Mouse (Mus musculus): ENCODE results near the gene Gm14226. TPM values are rescaled to one million over a fixed set of nuclear protein-coding genes. Genes with fewer than 3 reads are reported as not detected.

The Gm14226 gene
- polyA plus RNA-seq, 1 experiment: not detected

- H3K27me3 ChIP-seq (ENCODE audit: control insufficient read depth, insufficient read depth, low read length): no peaks in the 10 kb centered on the region
- no peaks in the 10 kb centered on the region for H3K36me3 ChIP-seq (ENCODE audit: control insufficient read depth, insufficient read depth, low read length)
- H3K4me1 ChIP-seq (ENCODE audit: control insufficient read depth, insufficient read depth, insufficient read length, low read length): no peaks in the 10 kb centered on the region; the same call in 1 of the 2 replicates
- no peak for TF ChIP-seq CTCF (IDR thresholded peaks at IDR 0.05; ENCODE audit: extremely low read depth, insufficient read length, insufficient replicate concordance, low read depth, low read length)
- no peak for TF ChIP-seq POLR2A (IDR thresholded peaks at IDR 0.05; ENCODE audit: low read depth, low read length)
- 72% methylated on average over 7 of the region's 7 CpGs for WGBS
- no peak overlapping the region for H3K27ac ChIP-seq (ENCODE audit: insufficient read depth, low read depth, low read length)
- H3K4me3 ChIP-seq (ENCODE audit: low read depth, low read length): no peak overlapping the region
Observed at GRCm38 (mm10) chr2:155030831-155031230, 12.8 kb downstream of the Gm14226 start.

GRCm38 (mm10) chr2:155032938-155033710, 15.1 kb downstream of the Gm14226 start:
- 33% methylated on average over 19 of the region's 19 CpGs for WGBS
- no peak overlapping the region for H3K4me3 ChIP-seq (ENCODE audit: low read depth, low read length)
- no peaks in the 10 kb centered on the region for H3K36me3 ChIP-seq (ENCODE audit: control insufficient read depth, insufficient read depth, low read length)
- H3K27ac ChIP-seq (ENCODE audit: insufficient read depth, low read depth, low read length): no peak overlapping the region
- H3K4me1 ChIP-seq (ENCODE audit: control insufficient read depth, insufficient read depth, insufficient read length, low read length): no peaks in the 10 kb centered on the region; the same call in 1 of the 2 replicates
- no peak for TF ChIP-seq CTCF (IDR thresholded peaks at IDR 0.05; ENCODE audit: extremely low read depth, insufficient read length, insufficient replicate concordance, low read depth, low read length)
- no peak for TF ChIP-seq POLR2A (IDR thresholded peaks at IDR 0.05; ENCODE audit: low read depth, low read length)
- no peaks in the 10 kb centered on the region for H3K27me3 ChIP-seq (ENCODE audit: control insufficient read depth, insufficient read depth, low read length)

- Histone ChIP-seq H3K36me3 (ENCODE audit: control insufficient read depth, insufficient read depth, low read length) (no peaks in the 10 kb centered on the region), H3K4me1 (ENCODE audit: control insufficient read depth, insufficient read depth, insufficient read length, low read length) (peaks cover 4% of the 10 kb centered on the region), H3K4me3 (ENCODE audit: low read depth, low read length) (no peak overlapping the region), H3K27ac (ENCODE audit: insufficient read depth, low read depth, low read length) (no peak overlapping the region), H3K27me3 (ENCODE audit: control insufficient read depth, insufficient read depth, low read length) (no peaks in the 10 kb centered on the region)
- no peak for TF ChIP-seq CTCF (IDR thresholded peaks at IDR 0.05; ENCODE audit: extremely low read depth, insufficient read length, insufficient replicate concordance, low read depth, low read length)
- WGBS: 60% methylated on average over 4 of the region's 4 CpGs
Observed at GRCm38 (mm10) chr2:155039956-155040355, 21.9 kb downstream of the Gm14226 start.

GRCm38 (mm10) chr2:155044542-155044941, 26.5 kb downstream of the Gm14226 start:
- TF ChIP-seq POLR2A (IDR thresholded peaks at IDR 0.05; ENCODE audit: low read depth, low read length): no peak
- TF ChIP-seq CTCF (IDR thresholded peaks at IDR 0.05; ENCODE audit: extremely low read depth, insufficient read length, insufficient replicate concordance, low read depth, low read length): no peak

GRCm38 (mm10) chr2:155045075-155045474, 27.0 kb downstream of the Gm14226 start:
- peaks cover 5% of the 10 kb centered on the region; the same call in 1 of the 2 replicates for H3K4me1 ChIP-seq (ENCODE audit: control insufficient read depth, insufficient read depth, insufficient read length, low read length)
- no peak overlapping the region for H3K27ac ChIP-seq (ENCODE audit: insufficient read depth, low read depth, low read length)
- no peaks in the 10 kb centered on the region for H3K27me3 ChIP-seq (ENCODE audit: control insufficient read depth, insufficient read depth, low read length)
- H3K36me3 ChIP-seq (ENCODE audit: control insufficient read depth, insufficient read depth, low read length): no peaks in the 10 kb centered on the region
- H3K4me3 ChIP-seq (ENCODE audit: low read depth, low read length): no peak overlapping the region
- 94% methylated on average over 3 of the region's 3 CpGs for WGBS
- no peak for TF ChIP-seq POLR2A (IDR thresholded peaks at IDR 0.05; ENCODE audit: low read depth, low read length)
- TF ChIP-seq CTCF (IDR thresholded peaks at IDR 0.05; ENCODE audit: extremely low read depth, insufficient read length, insufficient replicate concordance, low read depth, low read length): no peak

More at GRCm38 (mm10) chr2:155044542-155044941, 26.5 kb downstream of the Gm14226 start:
- H3K4me3 ChIP-seq (ENCODE audit: low read depth, low read length): no peak overlapping the region
- H3K27ac ChIP-seq (ENCODE audit: insufficient read depth, low read depth, low read length): no peak overlapping the region
- peaks cover 4% of the 10 kb centered on the region for H3K4me1 ChIP-seq (ENCODE audit: control insufficient read depth, insufficient read depth, insufficient read length, low read length)
- no peaks in the 10 kb centered on the region for H3K27me3 ChIP-seq (ENCODE audit: control insufficient read depth, insufficient read depth, low read length)
- H3K36me3 ChIP-seq (ENCODE audit: control insufficient read depth, insufficient read depth, low read length): no peaks in the 10 kb centered on the region
- WGBS: 76% methylated on average over 3 of the region's 3 CpGs

- Histone ChIP-seq H3K4me3 (ENCODE audit: low read depth, low read length) (no peak overlapping the region), H3K27me3 (ENCODE audit: control insufficient read depth, insufficient read depth, low read length) (no peaks in the 10 kb centered on the region), H3K4me1 (ENCODE audit: control insufficient read depth, insufficient read depth, insufficient read length, low read length) (peaks cover 9% of the 10 kb centered on the region), H3K27ac (ENCODE audit: insufficient read depth, low read depth, low read length) (no peak overlapping the region), H3K36me3 (ENCODE audit: control insufficient read depth, insufficient read depth, low read length) (no peaks in the 10 kb centered on the region)
- TF ChIP-seq CTCF (IDR thresholded peaks at IDR 0.05; ENCODE audit: extremely low read depth, insufficient read length, insufficient replicate concordance, low read depth, low read length): no peak
- no peak for TF ChIP-seq POLR2A (IDR thresholded peaks at IDR 0.05; ENCODE audit: low read depth, low read length)
- WGBS: 91% methylated on average over 2 of the region's 2 CpGs
Observed at GRCm38 (mm10) chr2:155046803-155047202, 28.7 kb downstream of the Gm14226 start.

GRCm38 (mm10) chr2:155047452-155048178, 29.5 kb downstream of the Gm14226 start:
- Histone ChIP-seq H3K27me3 (ENCODE audit: control insufficient read depth, insufficient read depth, low read length) (no peaks in the 10 kb centered on the region), H3K4me1 (ENCODE audit: control insufficient read depth, insufficient read depth, insufficient read length, low read length) (peaks cover 14% of the 10 kb centered on the region), H3K27ac (ENCODE audit: insufficient read depth, low read depth, low read length) (0 out of 2 replicates have a peak overlapping the region, but pooled peaks have one; percentile 8), H3K36me3 (ENCODE audit: control insufficient read depth, insufficient read depth, low read length) (no peaks in the 10 kb centered on the region), H3K4me3 (ENCODE audit: low read depth, low read length) (peak overlapping the region; percentile 29; the same call in 1 of the 2 replicates)
- 86% methylated on average over 7 of the region's 7 CpGs for WGBS
- TF ChIP-seq CTCF (IDR thresholded peaks at IDR 0.05; ENCODE audit: extremely low read depth, insufficient read length, insufficient replicate concordance, low read depth, low read length) (no peak), POLR2A (IDR thresholded peaks at IDR 0.05; ENCODE audit: low read depth, low read length) (no peak)
